Mouse (Mus musculus) cortical plate, adult 2 months (tissue): ENCODE measurements around the gene Adamts15.

Experiments
- CTCF ChIP-seq: fragments of 200-500 bp; IDR thresholded peaks from 2 replicates; pipeline ENCODE4 v1.5.1; 2011; ENCODE audit warnings: mild to moderate bottlenecking, control low read depth, low read length; ENCODE audit not compliant: insufficient read depth; ENCODE audit errors: extremely low read depth
- POLR2A ChIP-seq: fragments of 200-500 bp; IDR thresholded peaks from 2 replicates; pipeline ENCODE4 v1.6.1; 2011; ENCODE audit warnings: mild to moderate bottlenecking, low read length, control low read depth; ENCODE audit not compliant: insufficient read depth; ENCODE audit errors: extremely low read depth

GRCm38 (mm10) chr9:30949422-30949821, 27.2 kb upstream of the Adamts15 start:
- TF ChIP-seq CTCF (no peak), POLR2A (no peak)
